Mouse (Mus musculus) midbrain, embryonic 15.5 days (tissue): ENCODE data around the gene Rtl6. TPM values are rescaled to one million over a fixed set of nuclear protein-coding genes. Genes with fewer than 3 reads are reported as not detected.

Experiments
- ATAC-seq: fragments of 200-750 bp; cut with Nextera tagmentation; replicated peaks from 2 replicates; pipeline ENCODE4 v1.8.0; 2017; ENCODE audit warnings: moderate TSS enrichment
- H3K27ac ChIP-seq: fragments of 300-500 bp; sonication (generic); 2 replicates; pipeline ENCODE4 v1.5.1; 2015; ENCODE audit warnings: mild to moderate bottlenecking, inconsistent platforms
- H3K27me3 ChIP-seq: fragments of 300-500 bp; sonication (generic); replicated peaks from 2 replicates; pipeline ENCODE4 v1.6.1; 2015; ENCODE audit warnings: inconsistent platforms
- H3K36me3 ChIP-seq: fragments of 300-500 bp; sonication (generic); replicated peaks from 2 replicates; pipeline ENCODE4 v1.6.1; 2015; ENCODE audit warnings: inconsistent platforms
- H3K4me1 ChIP-seq: fragments of 300-500 bp; sonication (generic); 2 replicates; pipeline ENCODE4 v1.6.1; 2015; ENCODE audit warnings: inconsistent platforms
- H3K4me2 ChIP-seq: fragments of 300-500 bp; sonication (generic); 2 replicates; pipeline ENCODE4 v1.6.1; 2015; ENCODE audit warnings: inconsistent platforms, mild to moderate bottlenecking, moderate library complexity
- H3K4me3 ChIP-seq: fragments of 300-500 bp; sonication (generic); 2 replicates; pipeline ENCODE4 v1.5.1; 2015; ENCODE audit warnings: mild to moderate bottlenecking, inconsistent platforms
- H3K9ac ChIP-seq: fragments of 300-500 bp; sonication (generic); 2 replicates; pipeline ENCODE4 v1.6.1; 2015; ENCODE audit warnings: mild to moderate bottlenecking, inconsistent platforms
- H3K9me3 ChIP-seq: fragments of 300-500 bp; sonication (generic); 2 replicates; pipeline ENCODE4 v1.6.1; 2016; ENCODE audit warnings: inconsistent platforms
- WGBS: fragments of 180-500 bp; shearing (Covaris S2); methylation state at CpG from one replicate; pipeline ENCODE4 v1.1.7; 2015; ENCODE audit warnings: mixed read lengths; 5-methylcytosine and 5-hydroxymethylcytosine counted together
- polyA plus RNA-seq: library from polyadenylated mRNA; unstranded; fragments of >200 nt; fragmentation: Nextera tagmentation; extraction: Ambion mirVana; gene quantifications from 2 replicates; pipeline ENCODE4 v1.2.1, GENCODE M21; 2015

The Rtl6 gene
- polyA plus RNA-seq, 1 experiment from 2014 or later: 78.9 TPM

DNA sequence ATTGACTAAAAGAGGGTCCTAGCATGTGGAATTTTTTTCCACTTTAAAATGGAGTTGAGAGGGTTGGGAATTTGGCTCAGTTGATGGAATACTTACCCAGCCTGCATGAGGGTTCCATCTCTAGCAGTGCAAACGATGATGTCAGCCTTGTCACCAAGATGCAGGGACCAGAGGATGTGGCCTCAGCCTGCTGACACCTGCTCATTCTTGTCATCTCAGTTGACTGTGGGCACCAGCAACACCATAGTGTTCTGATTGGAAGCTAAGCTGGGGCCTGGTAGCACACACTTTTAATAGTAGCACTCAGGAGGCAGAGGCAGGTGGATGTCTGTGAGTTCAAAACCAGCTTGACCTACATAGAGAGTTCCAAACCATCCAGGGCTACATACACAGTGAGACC, 21.0 kb upstream of the Rtl6 start:
- no peaks in the 10 kb centered on the region for H3K36me3 ChIP-seq
- no peaks in the 10 kb centered on the region for H3K4me1 ChIP-seq

DNA sequence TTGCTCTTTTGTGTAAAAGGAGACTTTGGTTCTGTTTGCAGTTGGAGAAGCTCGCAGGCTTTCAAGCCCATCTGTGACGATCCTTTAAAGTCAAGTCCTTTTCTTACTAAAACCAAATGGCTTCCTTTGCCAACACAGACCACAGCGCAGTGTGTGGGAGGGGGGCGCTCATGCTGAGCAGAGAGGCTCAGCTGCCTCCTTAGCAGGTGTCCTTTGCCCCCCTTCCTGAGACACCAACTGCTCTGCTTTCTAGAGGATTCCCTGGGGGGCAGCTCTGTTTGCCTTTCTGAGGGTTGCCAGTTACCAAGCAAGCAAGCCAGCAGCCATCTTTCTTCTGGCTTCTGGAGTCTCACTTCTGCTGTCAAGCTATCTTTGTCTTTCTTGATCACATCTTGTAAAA, 19.4 kb upstream of the Rtl6 start:
- ATAC-seq: no peak
- Histone ChIP-seq H3K27ac (no peak overlapping the region), H3K4me3 (no peak overlapping the region), H3K9me3 (peaks cover 4% of the 10 kb centered on the region; the same call in 1 of the 2 replicates), H3K27me3 (no peaks in the 10 kb centered on the region), H3K4me2 (no peak overlapping the region), H3K4me1 (no peaks in the 10 kb centered on the region), H3K9ac (no peak overlapping the region), H3K36me3 (no peaks in the 10 kb centered on the region)
- 45% methylated on average over 4 of the region's 4 CpGs for WGBS

More for the DNA sequence above, 21.0 kb upstream of the Rtl6 start:
- no peak overlapping the region for H3K27ac ChIP-seq
- ATAC-seq: no peak
- H3K9me3 ChIP-seq: peaks cover 4% of the 10 kb centered on the region; the same call in 1 of the 2 replicates
- no peak overlapping the region for H3K4me2 ChIP-seq
- 84% methylated on average over 1 of the region's 1 CpGs for WGBS
- no peak overlapping the region for H3K4me3 ChIP-seq
- H3K27me3 ChIP-seq: no peaks in the 10 kb centered on the region
- H3K9ac ChIP-seq: no peak overlapping the region

DNA sequence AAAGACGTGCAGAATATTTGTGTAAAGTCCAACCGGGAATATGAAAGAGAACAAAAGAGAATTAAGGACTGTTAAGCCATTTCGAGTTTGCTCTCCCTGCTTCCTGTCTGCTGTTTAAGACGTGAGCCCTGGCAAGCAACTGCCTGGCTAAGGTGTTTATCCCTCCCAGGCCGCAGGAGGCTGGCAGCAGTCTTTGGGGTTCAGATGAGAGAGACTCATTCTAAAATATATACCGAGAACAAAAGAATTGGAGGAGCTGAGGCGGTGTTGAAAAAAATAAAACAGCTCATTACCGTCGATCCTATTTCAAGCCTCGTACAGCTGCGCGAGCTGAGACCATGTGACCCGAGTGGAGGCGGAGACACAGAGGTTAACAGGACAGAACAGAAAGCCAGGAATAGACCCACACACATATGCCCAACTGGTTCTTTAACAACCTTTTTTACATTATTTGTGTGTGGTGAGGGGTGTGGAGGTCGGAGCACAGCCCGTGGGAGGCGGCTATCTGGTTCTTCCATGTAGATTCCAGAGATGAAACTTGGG, 9.0 kb upstream of the Rtl6 start:
- Histone ChIP-seq H3K4me1 (no peaks in the 10 kb centered on the region), H3K9me3 (no peaks in the 10 kb centered on the region), H3K36me3 (no peaks in the 10 kb centered on the region), H3K4me3 (no peak overlapping the region), H3K4me2 (no peak overlapping the region), H3K9ac (no peak overlapping the region), H3K27ac (no peak overlapping the region), H3K27me3 (no peaks in the 10 kb centered on the region)
- ATAC-seq: no peak
- WGBS: 67% methylated on average over 17 of the region's 17 CpGs

DNA sequence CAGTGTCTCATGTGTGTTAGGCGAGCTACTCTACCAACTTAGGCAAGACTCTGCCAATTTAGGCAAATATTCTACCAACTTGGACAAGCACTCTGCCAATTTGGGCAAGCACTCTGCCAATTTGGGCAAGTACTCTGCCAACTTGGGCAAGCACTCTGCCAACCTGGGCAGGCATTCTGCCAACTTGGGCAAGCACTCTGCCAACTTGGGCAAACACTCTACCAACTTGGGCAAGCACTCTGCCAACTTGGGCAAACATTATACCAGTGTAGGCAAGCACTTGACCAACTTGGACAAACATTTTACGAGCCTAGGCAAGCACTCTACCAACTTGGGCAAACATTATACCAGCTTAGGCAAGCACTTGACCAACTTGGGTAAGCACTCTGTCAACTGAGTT, 3.9 kb upstream of the Rtl6 start:
- Histone ChIP-seq H3K27me3 (peaks cover 5% of the 10 kb centered on the region; the same call in 1 of the 2 replicates), H3K36me3 (no peaks in the 10 kb centered on the region), H3K4me1 (peaks cover 11% of the 10 kb centered on the region), H3K4me3 (no peak overlapping the region), H3K4me2 (no peak overlapping the region), H3K27ac (no peak overlapping the region), H3K9me3 (no peaks in the 10 kb centered on the region), H3K9ac (no peak overlapping the region)
- ATAC-seq: no peak
- WGBS: 81% methylated on average over 2 of the region's 2 CpGs

DNA sequence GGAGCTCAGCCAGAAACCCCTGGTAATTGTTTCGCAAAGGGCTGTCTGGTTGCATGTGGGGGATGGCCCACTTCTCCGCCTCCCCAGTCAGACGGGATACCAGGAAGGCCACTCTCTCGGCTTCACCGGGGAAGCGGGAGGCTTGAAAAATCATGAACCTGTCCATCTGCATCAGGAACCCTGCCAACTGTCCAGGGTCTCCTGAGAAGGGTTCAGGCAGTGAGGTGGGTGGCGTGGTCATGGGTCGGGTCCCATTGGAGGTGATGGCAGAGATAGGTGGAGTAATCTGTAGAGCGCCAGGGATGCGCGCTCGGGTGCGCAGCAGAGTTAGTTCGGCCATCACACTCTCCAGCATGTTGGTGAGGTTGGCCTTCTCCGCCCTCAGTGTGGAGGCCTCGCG, 949 bp downstream of the Rtl6 start:
- Histone ChIP-seq H3K9ac (no peak overlapping the region), H3K4me2 (peak overlapping the region; percentile 74), H3K4me1 (peaks cover 43% of the 10 kb centered on the region), H3K36me3 (peaks cover 8% of the 10 kb centered on the region; the same call in 1 of the 2 replicates), H3K27ac (no peak overlapping the region), H3K27me3 (peaks cover 5% of the 10 kb centered on the region; the same call in 1 of the 2 replicates), H3K4me3 (peak overlapping the region; percentile 84), H3K9me3 (no peaks in the 10 kb centered on the region)
- ATAC-seq: peak; percentile 30
- WGBS: 98% methylated on average over 17 of the region's 17 CpGs

DNA sequence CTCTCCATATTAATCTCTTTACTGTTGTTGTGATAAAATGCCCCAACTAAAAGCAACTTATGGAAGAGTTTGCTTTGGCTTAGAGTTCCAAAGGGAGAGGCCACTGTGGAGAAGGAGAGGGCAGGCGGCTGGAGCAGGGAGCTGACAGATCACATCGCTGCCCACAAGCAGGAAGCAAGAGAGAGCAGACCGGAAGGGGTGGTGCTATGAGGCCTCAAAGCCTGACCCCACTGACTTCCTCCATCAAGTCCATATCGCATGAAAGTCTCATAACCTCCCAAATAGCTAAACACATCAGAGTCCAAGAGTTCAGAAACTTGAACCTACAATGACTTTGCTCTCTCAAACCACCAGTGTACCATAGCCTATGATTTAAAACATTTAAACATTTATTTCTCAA, 6.6 kb downstream of the Rtl6 start:
- H3K27me3 ChIP-seq: no peaks in the 10 kb centered on the region
- no peak overlapping the region for H3K4me2 ChIP-seq
- peaks cover 28% of the 10 kb centered on the region for H3K4me1 ChIP-seq
- no peak overlapping the region for H3K27ac ChIP-seq
- no peak overlapping the region for H3K9ac ChIP-seq
- ATAC-seq: no peak
- WGBS: 90% methylated on average over 4 of the region's 4 CpGs
- peaks cover 8% of the 10 kb centered on the region; the same call in 1 of the 2 replicates for H3K36me3 ChIP-seq
- no peaks in the 10 kb centered on the region for H3K9me3 ChIP-seq
- no peak overlapping the region for H3K4me3 ChIP-seq

DNA sequence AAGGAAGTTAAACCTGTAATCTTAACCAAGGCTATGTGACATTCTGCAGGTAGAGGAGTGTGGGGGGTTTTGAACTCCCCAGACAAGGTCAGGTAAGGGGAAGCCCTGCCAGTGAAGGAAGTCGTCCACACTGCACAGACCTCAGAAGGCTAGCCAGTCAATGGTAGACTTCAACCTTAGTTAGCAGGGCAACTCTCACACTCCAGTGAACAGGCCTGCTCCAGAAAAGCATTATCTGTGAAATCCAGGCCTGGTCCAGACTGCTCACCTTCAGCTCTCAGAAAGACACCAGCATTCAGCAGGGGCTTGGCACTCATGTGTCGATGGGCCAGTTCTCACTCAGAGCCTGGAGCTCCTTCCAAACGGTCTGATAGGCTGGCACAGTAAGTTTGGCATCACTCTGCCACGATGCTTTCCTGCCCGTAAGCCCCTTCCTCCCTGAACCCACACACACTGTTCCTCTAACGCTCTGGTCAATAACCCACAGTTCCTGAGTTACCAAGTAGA, 8.3 kb downstream of the Rtl6 start:
- no peak overlapping the region for H3K9ac ChIP-seq
- H3K27me3 ChIP-seq: no peaks in the 10 kb centered on the region
- no peak overlapping the region for H3K4me3 ChIP-seq
- no peak overlapping the region for H3K27ac ChIP-seq
- 88% methylated on average over 6 of the region's 6 CpGs for WGBS
- H3K36me3 ChIP-seq: no peaks in the 10 kb centered on the region
- H3K4me1 ChIP-seq: peaks cover 14% of the 10 kb centered on the region
- H3K9me3 ChIP-seq: no peaks in the 10 kb centered on the region
- no peak for ATAC-seq
- no peak overlapping the region for H3K4me2 ChIP-seq

DNA sequence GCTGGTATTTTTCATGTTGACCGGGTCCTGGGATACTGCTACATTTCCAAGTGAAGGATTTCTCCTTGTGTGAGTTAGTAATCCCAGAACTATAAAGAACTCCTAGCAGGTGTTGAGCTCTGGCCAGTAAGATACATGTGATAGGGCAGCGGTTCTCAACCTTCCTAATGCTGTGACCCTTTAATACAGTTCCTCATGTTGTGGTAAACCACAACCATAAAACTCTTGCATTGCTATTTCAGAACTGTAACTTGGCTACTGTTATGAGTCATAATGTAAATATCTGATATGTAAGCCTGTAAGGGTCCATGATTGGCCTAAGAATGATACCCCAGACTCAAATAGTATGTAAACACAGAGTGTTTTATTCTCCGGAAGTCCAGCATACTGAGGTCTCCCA, 11.6 kb downstream of the Rtl6 start:
- Histone ChIP-seq H3K9ac (no peak overlapping the region), H3K4me2 (no peak overlapping the region), H3K4me1 (0 out of 2 replicates have a peak, but pooled peaks cover 4% of the 10 kb centered on the region), H3K4me3 (no peak overlapping the region), H3K9me3 (no peaks in the 10 kb centered on the region), H3K27me3 (no peaks in the 10 kb centered on the region), H3K27ac (no peak overlapping the region), H3K36me3 (no peaks in the 10 kb centered on the region)
- WGBS: 97% methylated on average over 3 of the region's 3 CpGs
- no peak for ATAC-seq

DNA sequence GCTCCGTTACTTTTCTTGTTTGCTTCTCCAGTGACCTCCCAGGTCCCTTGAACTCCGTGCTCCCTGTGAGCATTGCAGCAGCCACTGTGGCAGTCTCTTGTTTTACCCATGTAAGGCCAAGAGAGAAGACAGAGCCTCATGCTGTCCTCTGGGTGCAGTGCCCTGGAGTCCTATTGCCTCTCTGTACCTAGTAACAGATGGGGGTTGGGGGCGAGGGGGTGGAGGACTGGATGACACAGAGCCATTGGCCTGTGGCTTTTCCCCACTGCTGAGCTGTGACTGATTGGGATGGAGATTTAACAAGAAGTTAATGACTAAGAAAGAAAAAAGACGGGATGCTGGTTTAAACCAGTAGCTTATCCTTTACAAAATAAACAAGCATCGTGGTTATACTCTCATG, 16.4 kb downstream of the Rtl6 start:
- Histone ChIP-seq H3K4me2 (no peak overlapping the region), H3K9ac (no peak overlapping the region), H3K27me3 (no peaks in the 10 kb centered on the region), H3K9me3 (no peaks in the 10 kb centered on the region), H3K36me3 (no peaks in the 10 kb centered on the region), H3K27ac (no peak overlapping the region), H3K4me3 (no peak overlapping the region), H3K4me1 (0 out of 2 replicates have a peak, but pooled peaks cover 4% of the 10 kb centered on the region)
- no peak for ATAC-seq
- whole genome bisulfite sequencing: 62% methylated on average over 5 of the region's 5 CpGs

DNA sequence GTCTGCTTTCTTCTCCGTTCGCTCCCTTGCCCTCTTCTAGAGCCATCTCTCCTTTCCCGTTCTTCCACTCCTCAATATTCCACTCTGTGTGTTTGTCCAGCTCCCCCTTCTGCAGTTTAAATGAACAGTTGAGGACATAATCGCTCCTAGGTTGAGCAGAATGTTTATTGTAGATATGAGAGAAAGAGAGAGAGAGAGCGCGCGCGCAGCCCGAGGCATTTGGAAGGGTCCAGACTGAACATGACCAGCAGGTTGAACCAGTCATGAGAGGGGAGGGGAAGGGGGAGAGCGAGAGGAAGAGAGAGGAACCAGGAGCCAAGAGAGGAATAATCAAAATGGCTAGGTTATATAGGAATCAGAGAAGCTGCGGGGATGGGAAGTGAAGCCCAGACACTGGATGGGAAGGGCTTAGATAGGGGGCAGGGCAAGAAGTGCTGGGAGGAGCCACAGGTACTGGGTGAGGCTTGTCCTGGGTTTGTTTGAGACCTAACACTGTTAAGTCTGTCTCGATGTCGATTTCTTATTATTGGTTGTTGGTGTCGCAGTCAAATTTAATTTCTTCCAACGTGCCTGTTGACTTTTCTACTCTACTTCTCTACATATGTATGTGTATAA, 18.5 kb downstream of the Rtl6 start:
- Histone ChIP-seq H3K4me1 (no peaks in the 10 kb centered on the region), H3K27me3 (no peaks in the 10 kb centered on the region), H3K9me3 (no peaks in the 10 kb centered on the region), H3K9ac (no peak overlapping the region), H3K4me3 (no peak overlapping the region), H3K27ac (no peak overlapping the region), H3K36me3 (no peaks in the 10 kb centered on the region), H3K4me2 (no peak overlapping the region)
- WGBS: 75% methylated on average over 15 of the region's 15 CpGs
- no peak for ATAC-seq

DNA sequence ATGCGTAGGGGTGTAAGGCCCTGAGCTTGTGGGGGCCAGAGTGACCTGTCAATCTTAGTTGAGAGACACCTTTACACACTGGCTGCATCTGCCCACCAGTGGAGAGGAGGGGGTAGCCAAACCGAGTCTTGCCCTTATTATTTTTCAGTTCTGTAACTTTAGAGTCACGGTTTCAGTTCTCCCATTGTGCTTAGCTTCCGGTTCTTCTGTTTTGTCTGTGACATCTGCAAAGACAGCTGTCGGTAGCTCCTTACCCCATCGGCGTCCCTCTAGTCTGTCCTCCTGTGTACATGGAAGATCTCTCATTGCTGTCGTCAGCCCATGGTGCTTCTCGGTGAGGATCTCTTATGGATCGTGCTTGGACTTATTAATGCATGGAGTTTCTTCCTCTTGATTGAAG, 20.5 kb downstream of the Rtl6 start:
- WGBS: 93% methylated on average over 10 of the region's 10 CpGs
- H3K4me3 ChIP-seq: no peak overlapping the region

DNA sequence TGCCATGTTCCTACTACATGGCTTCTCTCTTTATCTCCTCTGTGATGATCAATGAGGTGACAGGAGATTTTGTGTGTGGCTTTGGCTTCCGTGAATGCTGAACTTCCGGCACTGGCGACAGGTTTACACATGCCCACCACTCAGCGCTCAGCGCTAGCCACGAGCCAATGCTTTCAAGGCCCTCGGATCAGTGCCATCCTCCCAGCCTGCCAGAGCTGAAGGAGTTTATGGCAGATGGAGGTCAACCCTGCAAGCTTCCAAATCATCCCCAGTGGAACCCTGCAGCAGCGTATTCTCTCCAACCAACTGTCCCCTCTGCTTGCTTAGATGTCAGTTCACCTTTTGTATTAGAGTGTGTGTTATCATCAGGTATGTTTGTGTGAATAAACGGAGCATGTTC, 21.0 kb downstream of the Rtl6 start:
- no peak for ATAC-seq

More for the DNA sequence above, 20.5 kb downstream of the Rtl6 start:
- H3K36me3 ChIP-seq: no peaks in the 10 kb centered on the region
- ATAC-seq: no peak
- H3K4me1 ChIP-seq: peaks cover 5% of the 10 kb centered on the region
- H3K9me3 ChIP-seq: no peaks in the 10 kb centered on the region
- H3K27ac ChIP-seq: no peak overlapping the region
- no peaks in the 10 kb centered on the region for H3K27me3 ChIP-seq
- H3K4me2 ChIP-seq: no peak overlapping the region
- no peak overlapping the region for H3K9ac ChIP-seq

DNA sequence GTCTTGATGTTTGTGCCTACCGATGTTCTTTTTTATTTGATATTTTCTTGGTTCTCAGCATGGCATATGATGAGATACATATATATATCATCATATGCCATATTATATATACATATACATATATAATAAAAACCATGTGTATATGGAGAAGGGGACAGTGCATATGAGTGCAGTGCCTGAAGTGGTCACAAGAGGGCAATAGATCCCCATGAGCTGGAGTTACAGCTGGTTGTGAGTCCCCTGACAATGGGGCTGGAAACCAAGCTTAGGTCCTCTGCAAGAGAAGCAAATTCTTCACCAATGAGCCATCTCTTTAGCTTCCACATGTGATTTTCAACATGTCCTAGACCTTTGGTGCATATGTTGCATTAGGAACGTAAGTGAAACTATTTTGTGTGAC, 21.7 kb downstream of the Rtl6 start:
- Histone ChIP-seq H3K4me1 (peaks cover 14% of the 10 kb centered on the region), H3K36me3 (no peaks in the 10 kb centered on the region), H3K27ac (no peak overlapping the region), H3K4me2 (no peak overlapping the region), H3K9ac (no peak overlapping the region), H3K9me3 (no peaks in the 10 kb centered on the region), H3K4me3 (no peak overlapping the region), H3K27me3 (no peaks in the 10 kb centered on the region)
- 84% methylated on average over 2 of the region's 2 CpGs for WGBS
- ATAC-seq: no peak

More for the DNA sequence above, 21.0 kb downstream of the Rtl6 start:
- H3K9ac ChIP-seq: no peak overlapping the region
- no peak overlapping the region for H3K4me3 ChIP-seq
- 93% methylated on average over 9 of the region's 9 CpGs for WGBS
- H3K27ac ChIP-seq: no peak overlapping the region
- no peaks in the 10 kb centered on the region for H3K9me3 ChIP-seq
- H3K36me3 ChIP-seq: no peaks in the 10 kb centered on the region
- no peaks in the 10 kb centered on the region for H3K27me3 ChIP-seq
- peaks cover 10% of the 10 kb centered on the region for H3K4me1 ChIP-seq
- no peak overlapping the region for H3K4me2 ChIP-seq
